Mouse (Mus musculus) CD8-positive naive resting alpha-beta T cell, adult 2 months (primary cell): ENCODE results near the gene RPS10-NUDT3.
"Not testable (repeated sequence)": the region's sequence is repeated elsewhere in the genome, so short reads cannot be mapped to it uniquely, and the experiment has no call there.

Source experiments
- DNase-seq, 2 experiments: peaks; one replicate each; pipeline ENCODE4 v3.0.0; 2022; ENCODE audit warnings: low read depth in 2 of 2, low spot score in 2 of 2

Gene RPS10-NUDT3

GRCm38 (mm10) chr17:27642491-27643062 is 7.6 kb upstream of the RPS10-NUDT3 start:
- DNase-seq = no peak

- DNase-seq = not testable (repeated sequence)
Observed at GRCm38 (mm10) chr17:27639851-27640250, 4.8 kb upstream of the RPS10-NUDT3 start.

GRCm38 (mm10) chr17:27638921-27639332 is 3.9 kb upstream of the RPS10-NUDT3 start:
- DNase-seq = peak in 1 of 2 experiments; percentile 44

GRCm38 (mm10) chr17:27637333-27637732 is 2.3 kb upstream of the RPS10-NUDT3 start:
- DNase-seq = no peak

- no peak for DNase-seq
Observed at GRCm38 (mm10) chr17:27636132-27637020, 1.4 kb upstream of the RPS10-NUDT3 start, which contains the start of gene Rps10. Gene Rps10, minus strand, starts transcription at chr17:27636669.

GRCm38 (mm10) chr17:27635575-27635903 is 517 bp upstream of the RPS10-NUDT3 start:
- DNase-seq = not testable (repeated sequence)

GRCm38 (mm10) chr17:27629249-27630020 is 5.6 kb downstream of the RPS10-NUDT3 start:
- peak; percentile 65 to 77 for DNase-seq

GRCm38 (mm10) chr17:27628376-27628775 is 6.6 kb downstream of the RPS10-NUDT3 start:
- no peak for DNase-seq

- DNase-seq = no peak
Observed at GRCm38 (mm10) chr17:27627451-27627850, 7.6 kb downstream of the RPS10-NUDT3 start.

GRCm38 (mm10) chr17:27626681-27627080 is 8.3 kb downstream of the RPS10-NUDT3 start:
- no peak for DNase-seq

GRCm38 (mm10) chr17:27625455-27626251 is 9.4 kb downstream of the RPS10-NUDT3 start:
- DNase-seq = no peak

GRCm38 (mm10) chr17:27623360-27624326 is 11.4 kb downstream of the RPS10-NUDT3 start, which contains the start of gene Nudt3:
Gene Nudt3, minus strand, starts transcription at chr17:27623495.
- peak; percentile 84 to 86 for DNase-seq

- DNase-seq = no peak
Observed at GRCm38 (mm10) chr17:27622611-27623359, 12.2 kb downstream of the RPS10-NUDT3 start.

- DNase-seq = no peak
Observed at GRCm38 (mm10) chr17:27621705-27622531, 13.1 kb downstream of the RPS10-NUDT3 start.

GRCm38 (mm10) chr17:27621161-27621560 is 13.9 kb downstream of the RPS10-NUDT3 start:
- no peak for DNase-seq

GRCm38 (mm10) chr17:27615388-27615787 is 19.6 kb downstream of the RPS10-NUDT3 start:
- no peak for DNase-seq

GRCm38 (mm10) chr17:27613016-27613415 is 22.0 kb downstream of the RPS10-NUDT3 start:
- DNase-seq = no peak

GRCm38 (mm10) chr17:27611994-27612393 is 23.0 kb downstream of the RPS10-NUDT3 start:
- no peak for DNase-seq
